Mouse (Mus musculus) lung, postnatal 0 days (tissue): Measurements from ENCODE around the gene Tnni2.

ENCODE experiments used
- CTCF ChIP-seq: IDR thresholded peaks from 2 replicates; pipeline ENCODE4 v1.5.1; 2016; ENCODE audit warnings: antibody characterized with exemption, mild to moderate bottlenecking
- EP300 ChIP-seq: IDR thresholded peaks from 2 replicates; pipeline ENCODE4 v1.6.1; 2016; ENCODE audit warnings: antibody characterized with exemption, mild to moderate bottlenecking, control low read depth

GRCm38 (mm10) chr7:142407935-142408334 lies 33.7 kb upstream of the Tnni2 start:
- no peak for TF ChIP-seq CTCF
- TF ChIP-seq EP300, result no peak
